40 mouse cellular contexts compared by ENCODE assay signal in genomic region chr5:92240769-92241168, GRCm38 (mm10). TPM values are rescaled to one million over a fixed set of nuclear protein-coding genes. Genes with fewer than 3 reads are reported as not detected.
DNase-seq lines count a peak whose midpoint lies in the region; TF ChIP-seq lines count a peak whose summit lies in the region.
"Had no signal": no experiment of that assay in that cellular context is flagged by ENCODE, and none has a peak within 500 bp of the region (broad histone marks: within the 10 kb centered on the region; RNA-seq: fewer than 3 reads in every experiment).

No protein-coding gene starts in this region.

- intact Hi-C loops in heart, adult 2 months (cut with DNase I): no loop called here

- no peak overlapping the region for H3K27ac ChIP-seq in heart, adult 2 months
- H3K27ac ChIP-seq: hindbrain, embryonic 14.5 days; left cerebral cortex, adult 2 months; limb, embryonic 12.5 days; liver, embryonic 15.5 days; midbrain, embryonic 10.5 days; midbrain, embryonic 15.5 days; neural tube, embryonic 15.5 days had no signal

- H3K79me2 ChIP-seq in heart, adult 2 months (replicated peaks; ENCODE audit: control insufficient read depth, insufficient read depth, low read length): no peaks in the 10 kb centered on the region

- no peak for TF ChIP-seq POLR2A in brain, embryonic 14.5 days (IDR thresholded peaks at IDR 0.05; ENCODE audit: borderline replicate concordance, extremely low read depth, insufficient read depth, insufficient read length, poor library complexity, severe bottlenecking)
- no peak for TF ChIP-seq POLR2A in heart, adult 2 months (IDR thresholded peaks at IDR 0.05; ENCODE audit: insufficient read depth, low read depth, low read length)

- TF ChIP-seq EP300 in heart, adult 2 months (IDR thresholded peaks at IDR 0.05; ENCODE audit: insufficient read depth, low read depth, low read length): no peak

- no peak overlapping the region for H3K4me3 ChIP-seq in heart, adult 2 months
- H3K4me3 ChIP-seq: heart, embryonic 12.5 days; left cerebral cortex, adult 2 months; limb, embryonic 12.5 days; liver, embryonic 15.5 days; midbrain, embryonic 10.5 days; midbrain, embryonic 15.5 days; neural tube, embryonic 15.5 days had no signal

- H3K4me1 ChIP-seq in heart, adult 2 months (ENCODE audit: control insufficient read depth, insufficient read depth, low read length): no peaks in the 10 kb centered on the region
- H3K4me1 ChIP-seq: heart, embryonic 12.5 days; limb, embryonic 12.5 days; liver, embryonic 15.5 days had no signal

- peak; percentile 21 to 34 for DNase-seq in frontal cortex, adult 2 months (ENCODE audit: extremely low spot score in 1 of 2, low spot score in 1 of 2)
- DNase-seq in frontal cortex, postnatal 25 days (ENCODE audit: low spot score in 2 of 2): no peak
- DNase-seq in brain, adult 2 months (ENCODE audit: low read depth, low spot score): peak; percentile 80
- DNase-seq in brain, embryonic 14.5 days (ENCODE audit: low read depth): peak; percentile 71
- DNase-seq in layer of hippocampus, adult 9-10 months (ENCODE audit: low spot score): peak; percentile 40
- no peak for DNase-seq in heart, adult 2 months
- no peak for DNase-seq in kidney, postnatal 36 days
- no peak for DNase-seq in cerebellum, postnatal 10 days
- DNase-seq: adrenal gland, adult 2 months; adrenal gland, postnatal 36 days; cerebellum, adult 8-10 months; cerebellum, postnatal 36 days; gastrocnemius, postnatal 25 days; heart, adult 11 months; kidney, adult 9 months; kidney, postnatal 10 days; lung, embryonic 14.5 days; retina, postnatal 1 day had no signal

- no peak for TF ChIP-seq CTCF in brain, embryonic 14.5 days (IDR thresholded peaks at IDR 0.05; ENCODE audit: borderline replicate concordance, extremely low read depth, insufficient read depth, insufficient read length)
- no peak for TF ChIP-seq CTCF in heart, adult 2 months (IDR thresholded peaks at IDR 0.05)

- 89% methylated on average over 12 of the region's 12 CpGs for WGBS in heart, adult 2 months

- 0 out of 2 replicates have a peak, but pooled peaks cover 1% of the 10 kb centered on the region for H3K27me3 ChIP-seq in heart, adult 2 months (ENCODE audit: control insufficient read depth, insufficient read depth, low read length)
- H3K27me3 ChIP-seq: CH12.LX; limb, embryonic 12.5 days; midbrain, embryonic 15.5 days; neural tube, embryonic 15.5 days had no signal

- no peaks in the 10 kb centered on the region for H3K36me3 ChIP-seq in heart, adult 2 months (ENCODE audit: control insufficient read depth, insufficient read depth, low read length)
- H3K36me3 ChIP-seq: heart, embryonic 12.5 days; limb, embryonic 12.5 days; liver, embryonic 15.5 days; midbrain, embryonic 10.5 days; midbrain, embryonic 15.5 days; neural tube, embryonic 15.5 days had no signal

- no peak overlapping the region for H3K9ac ChIP-seq in heart, adult 2 months (ENCODE audit: low read depth, low read length)
- H3K9ac ChIP-seq: heart, embryonic 12.5 days; hindbrain, embryonic 14.5 days; limb, embryonic 12.5 days; liver, embryonic 15.5 days; lung, embryonic 14.5 days; midbrain, embryonic 15.5 days; neural tube, embryonic 15.5 days had no signal

RNA-seq across cellular contexts. Expression of gene Ppef2, which starts 15.3 kb away (rescaled TPM):
- 1.8 and 2.0 TPM in 2 replicates for polyA plus RNA-seq in frontal cortex, adult 2 months (2012; rRNA removed)
- 0.74 and 1.3 TPM in 2 replicates for polyA plus RNA-seq in brain, embryonic 14.5 days (2012; rRNA removed)
- not detected for total RNA-seq in heart, adult 2 months (2021)
- 0.44 and 0.74 TPM in 2 replicates for polyA plus RNA-seq in heart, adult 2 months (2012; rRNA removed)
- total RNA-seq: adrenal gland, postnatal 36 days; gastrocnemius, adult 18-20 months; gastrocnemius, postnatal 25 days; hematopoietic stem cell, adult 5-6 weeks; liver, adult 2 months had no signal
- polyA plus RNA-seq: C2C12; embryonic facial prominence, embryonic 11.5 days; heart, embryonic 12.5 days; heart, postnatal 0 days; limb, embryonic 12.5 days had no signal

RNA-seq across cellular contexts. Expression of gene U90926, which starts 25.6 kb away (rescaled TPM):
- not detected in 2 replicates for polyA plus RNA-seq in frontal cortex, adult 2 months (2012; rRNA removed)
- not detected in 2 replicates for polyA plus RNA-seq in brain, embryonic 14.5 days (2012; rRNA removed)
- not detected for total RNA-seq in heart, adult 2 months (2021)
- not detected in 2 replicates for polyA plus RNA-seq in heart, adult 2 months (2012; rRNA removed)
- total RNA-seq: adrenal gland, adult 2 months; adrenal gland, postnatal 36 days; CH12.LX; ES-E14; gastrocnemius, adult 18-20 months; gastrocnemius, postnatal 25 days; hematopoietic stem cell, adult 5-6 weeks; left cerebral cortex, adult 2 months; left cerebral cortex, postnatal 25 days; liver, adult 2 months; megakaryocyte progenitor cell, adult 5-6 weeks had no signal
- polyA plus RNA-seq: activated CD4-positive, CD25-positive, alpha-beta regulatory T cell, adult 4 months; adrenal gland, adult 2 months; embryonic facial prominence, embryonic 11.5 days; heart, embryonic 12.5 days; heart, postnatal 0 days; hindbrain, embryonic 14.5 days; intestine, postnatal 0 days; limb, embryonic 12.5 days; liver, adult 2 months; liver, embryonic 15.5 days; lung, embryonic 14.5 days; midbrain, embryonic 10.5 days; midbrain, embryonic 15.5 days; neural tube, embryonic 15.5 days; stomach, embryonic 14.5 days; urinary bladder, adult 2 months had no signal

RNA-seq across cellular contexts. Expression of gene Naaa, which starts 37.2 kb away (rescaled TPM):
- 39.1 and 41.2 TPM in 2 replicates for polyA plus RNA-seq in frontal cortex, adult 2 months (2012; rRNA removed)
- polyA plus RNA-seq in brain, embryonic 14.5 days (2012; rRNA removed): 9.4 and 15.5 TPM in 2 replicates
- total RNA-seq in heart, adult 2 months (2021): 10 to 100 TPM; 14.2 to 16.1 TPM
- polyA plus RNA-seq in heart, adult 2 months (2012; rRNA removed): 16.8 and 20.4 TPM in 2 replicates

Comparison
In these comparisons a context has a peak if more than half of its experiments do, and no peak if none do; other contexts are left out.
1. DNase-seq: peak in frontal cortex, adult 2 months (2 of 2), brain, adult 2 months (single experiment), brain, embryonic 14.5 days (single experiment) and layer of hippocampus, adult 9-10 months (single experiment); none in frontal cortex, postnatal 25 days (0 of 2), heart, adult 2 months (0 of 2), kidney, postnatal 36 days (0 of 2) and cerebellum, postnatal 10 days (0 of 2).